Comparison of ENCODE assay signal across 12 mouse cellular contexts in the genomic region with DNA sequence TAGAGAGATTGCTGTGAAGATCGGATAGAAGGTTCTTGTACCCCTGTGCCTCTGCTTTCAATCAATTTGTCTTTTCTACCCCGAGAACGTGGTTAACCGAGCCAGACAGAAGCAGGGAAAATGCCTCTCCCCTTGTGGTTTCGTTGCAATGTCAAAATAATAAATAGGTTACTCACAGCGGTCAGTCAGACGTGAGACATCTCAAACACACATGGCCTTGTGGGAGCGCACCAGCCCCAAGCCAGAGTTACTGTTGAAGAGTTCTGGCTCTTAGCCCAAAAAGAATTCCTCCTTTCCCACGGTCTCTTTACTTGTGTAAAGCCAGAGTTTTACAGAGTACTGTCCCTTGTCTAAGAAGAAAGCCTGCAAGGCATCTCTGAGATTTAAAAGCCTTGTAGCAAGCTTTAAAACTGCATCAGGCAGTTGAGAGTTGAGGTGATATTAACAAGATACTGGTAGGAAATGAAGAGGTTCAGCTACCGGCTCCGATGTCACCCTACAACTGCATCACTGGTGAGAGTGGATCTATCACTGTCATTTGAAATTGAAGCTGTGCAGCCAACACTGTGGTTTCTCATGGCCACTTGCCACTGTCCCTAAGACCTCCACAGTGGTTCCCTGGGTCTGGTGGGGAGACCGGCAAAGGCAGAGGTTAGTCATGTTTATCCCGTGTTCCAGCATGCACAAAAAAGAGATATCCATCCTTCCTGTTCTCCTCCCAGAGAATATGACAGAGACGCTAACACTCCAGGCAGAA.
A peak's percentile ranks its signal among the peaks of the same experiment; 100 is the strongest.
DNase-seq lines count a peak whose midpoint lies in the region; ATAC-seq and TF ChIP-seq lines count a peak whose summit lies in the region.
"Had no signal": no experiment of that assay in that cellular context is flagged by ENCODE, and none has a peak within 500 bp of the region (broad histone marks: within the 10 kb centered on the region; RNA-seq: fewer than 3 reads in every experiment).

No protein-coding gene starts in this region.

- H3ac ChIP-seq in C2C12 (ENCODE audit: control insufficient read depth, insufficient read length, low read depth): no peak overlapping the region

- H3K4me1 ChIP-seq in kidney, postnatal 0 days (replicated peaks; ENCODE audit: insufficient read depth, low read length): no peaks in the 10 kb centered on the region
- 0 out of 2 replicates have a peak, but pooled peaks cover 5% of the 10 kb centered on the region for H3K4me1 ChIP-seq in intestine, embryonic 16.5 days (ENCODE audit: control insufficient read depth, insufficient read depth, low read length)

- H3K4me2 ChIP-seq in kidney, postnatal 0 days (ENCODE audit: low read length): 0 out of 2 replicates have a peak overlapping the region, but pooled peaks have one; percentile 7
- no peak overlapping the region for H3K4me2 ChIP-seq in intestine, embryonic 16.5 days (ENCODE audit: low read depth, low read length)

- H3K27me3 ChIP-seq in kidney, postnatal 0 days (ENCODE audit: insufficient read depth, low read length): no peaks in the 10 kb centered on the region
- H3K27me3 ChIP-seq in C2C12 (ENCODE audit: control insufficient read depth, insufficient read depth, insufficient read length) (no peaks in the 10 kb centered on the region), Patski (no peaks in the 10 kb centered on the region)
- no peaks in the 10 kb centered on the region for H3K27me3 ChIP-seq in intestine, embryonic 16.5 days (replicated peaks; ENCODE audit: control insufficient read depth, insufficient read depth, low read length)

- CTCF ChIA-PET in Patski (lab: Charles Lee): no interaction called here

- H3K27ac ChIP-seq in kidney, postnatal 0 days: no peak overlapping the region
- H3K27ac ChIP-seq in intestine, embryonic 16.5 days (ENCODE audit: low read length): no peak overlapping the region
- H3K27ac ChIP-seq: macrophage had no signal

- no peak overlapping the region for H3K9ac ChIP-seq in kidney, postnatal 0 days (ENCODE audit: low read depth, low read length)
- no peak overlapping the region for H3K9ac ChIP-seq in intestine, embryonic 16.5 days (ENCODE audit: low read depth, low read length)

- peak; percentile 48 for DNase-seq in kidney, postnatal 0 days (ENCODE audit: low spot score)
- DNase-seq in kidney, adult 18-20 months: no peak
- peak; percentile 84 for DNase-seq in Patski (ENCODE audit: low read depth, low spot score)
- DNase-seq in layer of hippocampus, postnatal 25 days (ENCODE audit: extremely low spot score in 1 of 2, low spot score in 1 of 2): no peak
- no peak for DNase-seq in urinary bladder, adult 18-20 months (ENCODE audit: low spot score in 2 of 2)
- DNase-seq: gastrocnemius, postnatal 25 days; kidney, adult 9 months; spleen, adult 18-20 months had no signal

- H3K79me2 ChIP-seq in C2C12 (ENCODE audit: control insufficient read depth, insufficient read depth): no peaks in the 10 kb centered on the region

- no peak for TF ChIP-seq CTCF in kidney, postnatal 0 days (IDR thresholded peaks at IDR 0.05; ENCODE audit: low read depth)
- TF ChIP-seq CTCF in C2C12 (IDR thresholded peaks at IDR 0.05; ENCODE audit: control insufficient read depth, insufficient read depth, insufficient read length) (no peak), Patski (IDR thresholded peaks at IDR 0.05) (peak; percentile 11)

- in situ Hi-C loops in Patski (cut with MboI; ENCODE audit: low pct_unique_long_range_greater_than_20kb): loop anchor here (10.0 kb wide), 1 partner anchor 317 kb away; no protein-coding TSS in a partner anchor

- no peaks in the 10 kb centered on the region for H3K9me3 ChIP-seq in kidney, postnatal 0 days (replicated peaks; ENCODE audit: low read length)
- H3K9me3 ChIP-seq in intestine, embryonic 16.5 days (ENCODE audit: control insufficient read depth, low read length): no peaks in the 10 kb centered on the region

- H3K79me3 ChIP-seq in C2C12 (ENCODE audit: low read depth): no peaks in the 10 kb centered on the region

- no peaks in the 10 kb centered on the region for H3K36me3 ChIP-seq in kidney, postnatal 0 days (ENCODE audit: insufficient read depth, low read length)
- no peaks in the 10 kb centered on the region for H3K36me3 ChIP-seq in C2C12 (ENCODE audit: control insufficient read depth, insufficient read depth)
- no peaks in the 10 kb centered on the region for H3K36me3 ChIP-seq in intestine, embryonic 16.5 days (ENCODE audit: control insufficient read depth, insufficient read depth, low read length)

- H3K4me3 ChIP-seq in kidney, postnatal 0 days (replicated peaks; ENCODE audit: low read depth, low read length): no peak overlapping the region
- H3K4me3 ChIP-seq in C2C12 (ENCODE audit: insufficient read depth, poor library complexity, severe bottlenecking): no peak overlapping the region
- no peak overlapping the region for H3K4me3 ChIP-seq in intestine, embryonic 16.5 days (ENCODE audit: low read length)

- ATAC-seq in kidney, postnatal 0 days (replicated peaks; ENCODE audit: low FRiP score, low read depth): no peak
- peak; percentile 95 for ATAC-seq in Patski
- peak; percentile 40; the same call in 1 of the 2 replicates for ATAC-seq in intestine, embryonic 16.5 days
- ATAC-seq: forebrain, embryonic 14.5 days had no signal

- POLR2A ChIA-PET in Patski (lab: Charles Lee): interaction anchor here (0.6 to 1.1 kb wide), 2 partner anchors 10 to 13 kb away, joined by 3 read pairs; no protein-coding TSS in a partner anchor

- WGBS in kidney, postnatal 0 days: 50% methylated on average over 14 of the region's 14 CpGs
- 51% methylated on average over 14 of the region's 14 CpGs for WGBS in intestine, embryonic 16.5 days

TF ChIP-seq in C2C12, 6 proteins besides CTCF, POLR2A, EP300 and RAD21:
- TF ChIP-seq CEBPB (IDR thresholded peaks at IDR 0.05; ENCODE audit: low read depth) (no peak), MYOG (IDR thresholded peaks at IDR 0.05; ENCODE audit: control insufficient read depth, extremely low read depth, insufficient read length) (no peak), USF1 (IDR thresholded peaks at IDR 0.05; ENCODE audit: low read depth) (no peak), FOSL1 (IDR thresholded peaks at IDR 0.05; ENCODE audit: insufficient read depth, low read length, poor library complexity, severe bottlenecking) (peak; percentile 59), MYOD1 (IDR thresholded peaks at IDR 0.05; ENCODE audit: control insufficient read depth, insufficient read length, low read depth) (no peak), MAX (IDR thresholded peaks at IDR 0.05) (peak; percentile 54)

Comparison
In these comparisons a context has a peak if more than half of its experiments do, and no peak if none do; other contexts are left out.
1. DNase-seq: peak in kidney, postnatal 0 days (single experiment) and Patski (single experiment); none in kidney, adult 18-20 months (single experiment), layer of hippocampus, postnatal 25 days (0 of 2) and urinary bladder, adult 18-20 months (0 of 2).